Mouse (Mus musculus): ENCODE data around the gene Atp6v0a4. TPM values are rescaled to one million over a fixed set of nuclear protein-coding genes. Genes with fewer than 3 reads are reported as not detected.
A peak's percentile ranks its signal among the peaks of the same experiment; 100 is the strongest.

The Atp6v0a4 gene
- 0.26 and 0.37 TPM in 2 replicates for polyA plus RNA-seq (2015; fragmentation: Nextera tagmentation; extraction: Ambion mirVana)

DNA sequence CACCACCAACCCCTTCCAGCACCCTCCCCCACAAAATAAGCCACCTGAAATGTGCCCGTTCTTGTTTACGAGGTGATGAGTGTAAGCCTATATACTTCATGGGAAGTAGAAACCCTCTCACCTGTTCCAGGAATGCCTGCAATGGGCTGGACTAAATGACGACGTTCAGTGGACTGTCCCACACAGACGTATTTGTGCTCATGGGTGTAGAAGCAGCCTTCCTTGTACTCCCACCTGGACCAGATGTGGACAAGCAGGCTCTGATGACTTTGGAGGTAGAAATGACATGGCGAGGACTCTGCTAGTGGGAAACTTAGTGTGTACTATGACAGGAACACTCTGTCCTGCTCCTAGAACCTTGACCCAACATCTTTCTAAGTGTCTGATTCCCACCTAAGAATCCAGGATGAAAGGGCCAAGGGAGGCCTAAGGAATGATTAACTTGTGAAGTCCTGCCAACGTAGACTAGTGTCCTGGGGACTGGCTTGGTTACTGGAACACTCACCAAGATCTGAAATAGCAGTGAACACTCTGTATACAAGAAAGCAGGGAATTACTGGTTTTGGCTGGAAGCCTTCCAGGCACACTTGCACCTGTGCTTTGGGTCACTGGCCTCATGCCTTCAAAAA is at the start of gene Atp6v0a4:
Gene Atp6v0a4 (minus strand): TSS at position 380 of the 629 bp plus-strand sequence.
- WGBS = 77% methylated on average over 7 of the region's 7 CpGs
- H3K36me3 ChIP-seq (ENCODE audit: control insufficient read depth, insufficient read depth) = no peaks in the 10 kb centered on the region; the same call in 1 of the 2 replicates
- H3K4me1 ChIP-seq (replicated peaks; ENCODE audit: control insufficient read depth, insufficient read depth, low read length) = no peaks in the 10 kb centered on the region; the same call in 1 of the 2 replicates
- no peaks in the 10 kb centered on the region for H3K27me3 ChIP-seq (replicated peaks; ENCODE audit: control insufficient read depth, insufficient read depth, low read length)
- H3K9ac ChIP-seq (ENCODE audit: low read depth, low read length) = no peak within 1 kb of the TSS
- no peak within 1 kb of the TSS for H3K4me3 ChIP-seq (ENCODE audit: low read depth, low read length)
- no peak for TF ChIP-seq CTCF (IDR thresholded peaks at IDR 0.05; ENCODE audit: low read depth)
- no peak within 1 kb of the TSS for H3K4me2 ChIP-seq (replicated peaks; ENCODE audit: low read depth)
- H3K9me3 ChIP-seq (ENCODE audit: control insufficient read depth) = no peaks in the 10 kb centered on the region
- no peak for ATAC-seq
- no peak within 1 kb of the TSS for H3K27ac ChIP-seq (ENCODE audit: low read depth, low read length)

DNA sequence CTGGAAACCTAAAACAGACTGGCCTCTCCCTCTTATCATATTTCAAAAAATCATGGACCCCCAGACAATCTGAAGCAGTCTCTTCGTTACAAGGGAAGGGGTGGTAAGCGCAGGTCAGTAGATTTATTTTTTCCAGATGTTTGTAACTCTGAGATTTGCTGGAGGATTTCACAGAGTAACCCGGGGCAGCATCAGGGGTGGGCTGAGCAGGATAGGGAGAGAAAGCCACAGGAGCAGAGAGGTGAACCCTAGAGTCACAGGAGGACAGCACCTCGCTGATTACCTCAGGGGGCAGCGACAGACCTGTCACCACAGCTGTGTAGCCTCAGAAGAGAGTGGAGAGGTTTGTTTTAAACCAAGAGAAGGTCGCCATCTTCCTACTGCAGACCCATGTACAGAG is 41.0 kb upstream of the Atp6v0a4 start:
- WGBS = 76% methylated on average over 6 of the region's 6 CpGs
- TF ChIP-seq CTCF (IDR thresholded peaks at IDR 0.05; ENCODE audit: low read depth) = no peak
- Histone ChIP-seq H3K4me3 (ENCODE audit: low read depth, low read length) (no peak overlapping the region), H3K36me3 (ENCODE audit: control insufficient read depth, insufficient read depth) (no peaks in the 10 kb centered on the region), H3K27ac (ENCODE audit: low read depth, low read length) (no peak overlapping the region; the same call in 1 of the 2 replicates), H3K9ac (ENCODE audit: low read depth, low read length) (no peak overlapping the region), H3K9me3 (ENCODE audit: control insufficient read depth) (no peaks in the 10 kb centered on the region), H3K27me3 (replicated peaks; ENCODE audit: control insufficient read depth, insufficient read depth, low read length) (no peaks in the 10 kb centered on the region), H3K4me2 (replicated peaks; ENCODE audit: low read depth) (no peak overlapping the region), H3K4me1 (replicated peaks; ENCODE audit: control insufficient read depth, insufficient read depth, low read length) (no peaks in the 10 kb centered on the region)
- ATAC-seq = no peak

GRCm38 (mm10) chr6:38164705-38165104 is 40.3 kb upstream of the Atp6v0a4 start:
- Histone ChIP-seq H3K4me2 (replicated peaks; ENCODE audit: low read depth) (no peak overlapping the region), H3K36me3 (ENCODE audit: control insufficient read depth, insufficient read depth) (no peaks in the 10 kb centered on the region), H3K9ac (ENCODE audit: low read depth, low read length) (no peak overlapping the region), H3K9me3 (ENCODE audit: control insufficient read depth) (no peaks in the 10 kb centered on the region), H3K4me1 (replicated peaks; ENCODE audit: control insufficient read depth, insufficient read depth, low read length) (no peaks in the 10 kb centered on the region), H3K4me3 (ENCODE audit: low read depth, low read length) (no peak overlapping the region), H3K27me3 (replicated peaks; ENCODE audit: control insufficient read depth, insufficient read depth, low read length) (no peaks in the 10 kb centered on the region), H3K27ac (ENCODE audit: low read depth, low read length) (no peak overlapping the region)
- no peak for TF ChIP-seq CTCF (IDR thresholded peaks at IDR 0.05; ENCODE audit: low read depth)
- 89% methylated on average over 6 of the region's 6 CpGs for WGBS
- ATAC-seq = no peak

DNA sequence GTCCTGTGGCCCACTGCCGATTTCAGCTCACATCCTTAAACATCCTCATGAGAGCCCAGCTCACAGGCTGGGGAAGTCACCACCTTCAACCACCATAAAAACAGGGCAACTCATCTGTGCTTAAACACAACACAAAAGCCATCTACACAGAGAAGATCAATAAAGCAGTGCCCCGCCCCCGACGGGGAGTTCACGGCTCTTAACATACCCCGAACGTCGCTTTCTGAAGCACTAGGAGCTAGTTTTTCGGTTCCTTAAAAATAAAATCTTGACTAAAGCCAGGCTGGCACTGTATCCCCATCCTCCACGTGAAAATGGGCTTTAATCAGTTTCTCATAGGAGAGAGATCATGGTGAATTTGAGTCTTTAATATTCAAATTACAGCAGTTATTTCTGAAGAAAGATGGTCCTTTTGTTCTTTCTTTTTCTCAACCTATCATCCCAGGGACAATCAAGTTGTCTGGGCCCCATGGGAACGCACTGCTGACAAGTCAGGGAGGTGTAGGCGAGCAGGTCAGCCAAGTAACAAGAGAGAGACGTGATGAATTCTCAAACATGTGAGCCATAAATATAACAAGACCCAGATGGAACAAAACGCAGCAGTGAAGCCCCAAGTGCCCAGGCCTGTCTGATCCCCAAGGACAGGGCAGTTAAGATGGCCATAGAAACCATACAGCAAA is 38.6 kb upstream of the Atp6v0a4 start:
- ATAC-seq = no peak
- 62% methylated on average over 14 of the region's 14 CpGs for whole genome bisulfite sequencing
- H3K4me3 ChIP-seq (ENCODE audit: low read depth, low read length) = no peak overlapping the region
- H3K9ac ChIP-seq (ENCODE audit: low read depth, low read length) = no peak overlapping the region
- TF ChIP-seq CTCF (IDR thresholded peaks at IDR 0.05; ENCODE audit: low read depth) = no peak
- H3K4me2 ChIP-seq (replicated peaks; ENCODE audit: low read depth) = no peak overlapping the region
- no peaks in the 10 kb centered on the region for H3K36me3 ChIP-seq (ENCODE audit: control insufficient read depth, insufficient read depth)
- no peak overlapping the region for H3K27ac ChIP-seq (ENCODE audit: low read depth, low read length)
- H3K9me3 ChIP-seq (ENCODE audit: control insufficient read depth) = no peaks in the 10 kb centered on the region
- no peaks in the 10 kb centered on the region for H3K4me1 ChIP-seq (replicated peaks; ENCODE audit: control insufficient read depth, insufficient read depth, low read length)
- H3K27me3 ChIP-seq (replicated peaks; ENCODE audit: control insufficient read depth, insufficient read depth, low read length) = no peaks in the 10 kb centered on the region

DNA sequence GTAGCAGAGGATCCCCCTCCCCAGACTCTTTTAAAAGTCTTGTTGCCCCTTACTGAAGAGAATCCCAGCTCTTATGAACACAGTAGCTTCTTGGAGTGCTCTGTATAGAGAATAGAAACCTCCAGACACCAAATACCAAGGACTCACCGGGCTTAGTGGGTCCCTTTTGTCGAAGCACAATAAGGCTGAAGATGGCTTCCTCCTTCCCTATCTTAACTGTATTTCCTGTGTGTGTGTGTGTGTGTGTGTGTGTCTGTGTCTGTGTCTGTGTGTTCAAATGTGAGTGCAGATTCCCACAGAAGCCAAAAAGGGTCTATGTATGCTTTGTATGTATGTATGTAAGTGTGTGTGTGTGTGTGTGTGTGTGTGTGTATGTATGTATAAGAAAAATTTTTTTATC is 36.2 kb upstream of the Atp6v0a4 start:
- WGBS = 78% methylated on average over 2 of the region's 2 CpGs
- no peaks in the 10 kb centered on the region for H3K9me3 ChIP-seq (ENCODE audit: control insufficient read depth)
- no peak overlapping the region for H3K9ac ChIP-seq (ENCODE audit: low read depth, low read length)
- no peak for ATAC-seq
- no peaks in the 10 kb centered on the region for H3K36me3 ChIP-seq (ENCODE audit: control insufficient read depth, insufficient read depth)
- H3K27me3 ChIP-seq (replicated peaks; ENCODE audit: control insufficient read depth, insufficient read depth, low read length) = no peaks in the 10 kb centered on the region
- H3K4me3 ChIP-seq (ENCODE audit: low read depth, low read length) = no peak overlapping the region
- no peak overlapping the region for H3K27ac ChIP-seq (ENCODE audit: low read depth, low read length)
- TF ChIP-seq CTCF (IDR thresholded peaks at IDR 0.05; ENCODE audit: low read depth) = no peak
- H3K4me2 ChIP-seq (replicated peaks; ENCODE audit: low read depth) = no peak overlapping the region
- H3K4me1 ChIP-seq (replicated peaks; ENCODE audit: control insufficient read depth, insufficient read depth, low read length) = no peaks in the 10 kb centered on the region

GRCm38 (mm10) chr6:38160102-38160501 is 35.7 kb upstream of the Atp6v0a4 start:
- TF ChIP-seq CTCF (IDR thresholded peaks at IDR 0.05; ENCODE audit: low read depth) = peak; percentile 93
- Histone ChIP-seq H3K36me3 (ENCODE audit: control insufficient read depth, insufficient read depth) (no peaks in the 10 kb centered on the region), H3K4me2 (replicated peaks; ENCODE audit: low read depth) (no peak overlapping the region), H3K27me3 (replicated peaks; ENCODE audit: control insufficient read depth, insufficient read depth, low read length) (no peaks in the 10 kb centered on the region), H3K4me1 (replicated peaks; ENCODE audit: control insufficient read depth, insufficient read depth, low read length) (no peaks in the 10 kb centered on the region), H3K27ac (ENCODE audit: low read depth, low read length) (no peak overlapping the region), H3K9ac (ENCODE audit: low read depth, low read length) (no peak overlapping the region), H3K4me3 (ENCODE audit: low read depth, low read length) (no peak overlapping the region), H3K9me3 (ENCODE audit: control insufficient read depth) (no peaks in the 10 kb centered on the region)
- WGBS = 5% methylated on average over 3 of the region's 3 CpGs
- peak; percentile 47; the same call in 1 of the 2 replicates for ATAC-seq

Measured in intestine, postnatal 0 days (tissue).